Mouse (Mus musculus): ENCODE measurements around the gene Gm49673.
A peak's percentile ranks its signal among the peaks of the same experiment; 100 is the strongest.
"Not testable (repeated sequence)": the region's sequence is repeated elsewhere in the genome, so short reads cannot be mapped to it uniquely, and the experiment has no call there.

DNA sequence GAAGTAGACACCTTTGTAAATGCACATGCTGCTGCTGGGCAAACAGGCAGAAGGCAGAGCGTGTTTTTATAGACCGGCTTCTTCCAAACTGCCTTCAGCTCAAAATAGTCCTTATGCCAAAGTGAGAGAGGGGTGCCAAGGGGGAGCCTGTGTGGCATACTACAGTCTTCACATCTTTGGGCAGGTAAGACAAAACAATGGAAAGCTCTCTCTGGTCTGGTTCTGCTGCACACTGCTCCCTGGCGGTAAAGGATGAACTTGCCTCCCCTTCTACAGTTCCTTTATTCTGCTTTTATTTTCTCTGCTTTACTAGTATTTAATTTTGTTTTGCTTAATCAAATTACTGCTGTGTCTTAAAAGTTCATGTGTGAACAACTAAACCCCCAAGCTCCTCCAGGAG, 13.4 kb upstream of the Gm49673 start:
- not testable (repeated sequence) for TF ChIP-seq POLR2A (IDR thresholded peaks at IDR 0.05; ENCODE audit: borderline replicate concordance, insufficient read depth, low read length)
- TF ChIP-seq CTCF (IDR thresholded peaks at IDR 0.05; ENCODE audit: borderline replicate concordance, insufficient read depth, low read depth, low read length) = peak; percentile 40; the same call in 1 of the 2 replicates
